Mouse (Mus musculus) olfactory bulb, adult 2 months (tissue): Measurements from ENCODE around the gene Nfkbie. TPM values are rescaled to one million over a fixed set of nuclear protein-coding genes. Genes with fewer than 3 reads are reported as not detected.

Source experiments
- H3K27ac ChIP-seq: fragments of 200-500 bp; 2 replicates; pipeline ENCODE4 v1.5.1; 2012; ENCODE audit warnings: low read depth, low read length; ENCODE audit not compliant: insufficient read depth
- H3K4me1 ChIP-seq: fragments of 200-500 bp; 2 replicates; pipeline ENCODE4 v1.6.1; 2012; ENCODE audit warnings: low read length; ENCODE audit not compliant: control insufficient read depth, insufficient read depth
- H3K4me3 ChIP-seq: fragments of 200-500 bp; 2 replicates; pipeline ENCODE4 v1.5.1; 2012; ENCODE audit warnings: mild to moderate bottlenecking, low read depth, low read length, moderate library complexity; ENCODE audit not compliant: insufficient read depth
- CTCF ChIP-seq: fragments of 200-500 bp; IDR thresholded peaks from 2 replicates; pipeline ENCODE4 v1.5.1; 2012; ENCODE audit warnings: low read depth, mild to moderate bottlenecking, low read length, moderate library complexity; ENCODE audit not compliant: insufficient read depth
- POLR2A ChIP-seq: fragments of 200-500 bp; IDR thresholded peaks from 2 replicates; pipeline ENCODE4 v1.6.1; 2012; ENCODE audit warnings: mild to moderate bottlenecking, low read depth, low read length, moderate library complexity; ENCODE audit not compliant: insufficient read depth
- WGBS: fragments of 180-500 bp; shearing (Covaris S2); methylation state at CpG from one replicate; pipeline ENCODE4 v1.1.7; 2018; 5-methylcytosine and 5-hydroxymethylcytosine counted together
- polyA plus RNA-seq: library from polyadenylated mRNA; stranded (reverse); fragments of >200 nt; gene quantifications from 2 replicates; pipeline ENCODE4 v1.2.4, GENCODE M21; 2012; ENCODE audit warnings: low replicate concordance; ENCODE audit not compliant: missing spikeins, insufficient read depth, insufficient read length

Gene Nfkbie
- polyA plus RNA-seq, 1 experiment, result not detected

- H3K27ac ChIP-seq, result no peak overlapping the region
- H3K4me3 ChIP-seq, result no peak overlapping the region
- TF ChIP-seq CTCF, result no peak
- no peak for TF ChIP-seq POLR2A
- H3K4me1 ChIP-seq, result no peaks in the 10 kb centered on the region
- 83% methylated on average over 8 of the region's 8 CpGs for WGBS
These were observed 56.5 kb downstream of the Nfkbie start for GRCm38 (mm10) chr17:45612008-45612407.

Other genes starting within 250 kb of the Nfkbie start
- gene Cdc5l, start 122.0 kb upstream of the Nfkbie start, polyA plus RNA-seq, result not detected in 2 replicates
- not detected in 2 replicates for gene Spats1, start 80.3 kb upstream of the Nfkbie start, polyA plus RNA-seq
- gene Aars2, start 48.9 kb upstream of the Nfkbie start, polyA plus RNA-seq, result not detected in 2 replicates
- not detected in 2 replicates for gene Tcte1, start 32.3 kb upstream of the Nfkbie start, polyA plus RNA-seq
- gene Tmem151b, start 6.0 kb upstream of the Nfkbie start, polyA plus RNA-seq, result 126 TPM in 1 of 2 replicates, not detected in the other
- gene Slc35b2, start 8.2 kb downstream of the Nfkbie start, polyA plus RNA-seq, result not detected in 2 replicates
- gene Hsp90ab1, start 17.6 kb downstream of the Nfkbie start, polyA plus RNA-seq, result 1,037 and 1,562 TPM in 2 replicates
- not detected in 2 replicates for gene Slc29a1, start 43.9 kb downstream of the Nfkbie start, polyA plus RNA-seq
- gene Mymx, start 46.4 kb downstream of the Nfkbie start, polyA plus RNA-seq, result not detected in 2 replicates
- not detected in 2 replicates for gene Capn11, start 103.6 kb downstream of the Nfkbie start, polyA plus RNA-seq
- not detected in 2 replicates for gene Mrpl14, start 130.6 kb downstream of the Nfkbie start, polyA plus RNA-seq
- gene Tmem63b, start 131.2 kb downstream of the Nfkbie start, polyA plus RNA-seq, result 179 TPM in 1 of 2 replicates, not detected in the other
- not detected in 2 replicates for gene 1600014C23Rik, start 178.1 kb downstream of the Nfkbie start, polyA plus RNA-seq